ENCODE assay signal across 8 mouse cellular contexts in genomic region chr16:28446334-28447113, GRCm38 (mm10).
A peak's percentile ranks its signal among the peaks of the same experiment; 100 is the strongest.
DNase-seq lines count a peak whose midpoint lies in the region; ATAC-seq and TF ChIP-seq lines count a peak whose summit lies in the region.

No protein-coding gene starts in this region.

- peak; percentile 54 for DNase-seq in lung, embryonic 14.5 days
- DNase-seq in lung, postnatal 25 days (ENCODE audit: low spot score): no peak
- peak; percentile 21 to 24 for DNase-seq in gastrocnemius, postnatal 4 days (ENCODE audit: low spot score in 2 of 2)
- peak; percentile 49 to 54 for DNase-seq in layer of hippocampus, adult 18-20 months (ENCODE audit: low spot score in 2 of 2)
- peak; percentile 55 to 57 for DNase-seq in right cerebral cortex, adult 2 months (ENCODE audit: low spot score in 2 of 2)
- no peak for DNase-seq in spleen, postnatal 10 days (ENCODE audit: low spot score in 2 of 2)

- H3K4me2 ChIP-seq in lung, embryonic 14.5 days: peak overlapping the region; percentile 99
- peak overlapping the region; percentile 100 for H3K4me2 ChIP-seq in lung, embryonic 16.5 days (ENCODE audit: low read depth, low read length)

- TF ChIP-seq POLR2A in cortical plate, adult 2 months (IDR thresholded peaks at IDR 0.05; ENCODE audit: extremely low read depth, insufficient read depth, low read length): peak; percentile 45; the same call in 1 of the 2 replicates

- H3K4me1 ChIP-seq in lung, embryonic 14.5 days (ENCODE audit: insufficient read depth): no peaks in the 10 kb centered on the region
- peaks cover 10% of the 10 kb centered on the region for H3K4me1 ChIP-seq in cortical plate, adult 2 months (ENCODE audit: control insufficient read depth, insufficient read depth, low read length)
- peaks cover 4% of the 10 kb centered on the region; the same call in 1 of the 2 replicates for H3K4me1 ChIP-seq in lung, embryonic 16.5 days (replicated peaks; ENCODE audit: control insufficient read depth, insufficient read depth, low read length)

- H3K9ac ChIP-seq in lung, embryonic 14.5 days: peak overlapping the region; percentile 41
- peak overlapping the region; percentile 65 for H3K9ac ChIP-seq in lung, embryonic 16.5 days (ENCODE audit: low read length)

- no peaks in the 10 kb centered on the region for H3K36me3 ChIP-seq in lung, embryonic 14.5 days (ENCODE audit: insufficient read depth)
- H3K36me3 ChIP-seq in lung, embryonic 16.5 days (ENCODE audit: control insufficient read depth, insufficient read depth, low read length): no peaks in the 10 kb centered on the region

- peak overlapping the region; percentile 59 for H3K4me3 ChIP-seq in lung, embryonic 14.5 days (ENCODE audit: low read depth, low read length)
- H3K4me3 ChIP-seq in cortical plate, adult 2 months (ENCODE audit: insufficient read depth, low read length): peak overlapping the region; percentile 89
- peak overlapping the region; percentile 69 for H3K4me3 ChIP-seq in lung, embryonic 16.5 days (ENCODE audit: low read length)

- peaks cover 29% of the 10 kb centered on the region; the same call in 1 of the 2 replicates for H3K27me3 ChIP-seq in lung, embryonic 14.5 days (ENCODE audit: insufficient read depth, low read length)
- peaks cover 38% of the 10 kb centered on the region for H3K27me3 ChIP-seq in lung, embryonic 16.5 days (ENCODE audit: control insufficient read depth, insufficient read depth, low read depth, low read length)

- ATAC-seq in lung, embryonic 14.5 days (ENCODE audit: insufficient read depth): peak; percentile 68
- ATAC-seq in lung, embryonic 16.5 days (ENCODE audit: low read depth): peak; percentile 73

- H3K27ac ChIP-seq in lung, embryonic 14.5 days (ENCODE audit: low read depth): no peak overlapping the region
- peak overlapping the region; percentile 92 for H3K27ac ChIP-seq in cortical plate, adult 2 months (ENCODE audit: insufficient read depth, low read length)
- H3K27ac ChIP-seq in lung, embryonic 16.5 days (ENCODE audit: low read length): no peak overlapping the region

- no peaks in the 10 kb centered on the region for H3K9me3 ChIP-seq in lung, embryonic 14.5 days (ENCODE audit: low read depth, low read length)
- H3K9me3 ChIP-seq in lung, embryonic 16.5 days (ENCODE audit: control insufficient read depth, low read length): no peaks in the 10 kb centered on the region

- WGBS in lung, embryonic 14.5 days: under 1% methylated on average over 80 of the region's 82 CpGs
- under 1% methylated on average over 43 of the region's 82 CpGs for WGBS in lung, embryonic 16.5 days

- 0 out of 2 replicates have a peak, but pooled peaks have one; percentile 4 for TF ChIP-seq CTCF in lung, embryonic 14.5 days (IDR thresholded peaks at IDR 0.05; ENCODE audit: low read depth)
- no peak for TF ChIP-seq CTCF in cortical plate, adult 2 months (IDR thresholded peaks at IDR 0.05; ENCODE audit: extremely low read depth, insufficient read depth, low read length)

Comparison
In these comparisons a context has a peak if more than half of its experiments do, and no peak if none do; other contexts are left out.
1. DNase-seq: peak in lung, embryonic 14.5 days (single experiment), gastrocnemius, postnatal 4 days (2 of 2), layer of hippocampus, adult 18-20 months (2 of 2) and right cerebral cortex, adult 2 months (2 of 2); none in lung, postnatal 25 days (single experiment) and spleen, postnatal 10 days (0 of 2).
2. Peak in every context shown above with its lines, with median percentiles within 50 percentile points of each other: H3K4me3 ChIP-seq.